Mouse (Mus musculus) heart, adult 8-10 months (tissue): ENCODE measurements around the gene Enox1. TPM values are rescaled to one million over a fixed set of nuclear protein-coding genes. Genes with fewer than 3 reads are reported as not detected.

Source experiments
- DNase-seq: peaks from one replicate; pipeline ENCODE4 v3.0.0; 2022; ENCODE audit warnings: low spot score
- total RNA-seq, 4 experiments: library from RNA; stranded (reverse); gene quantifications; 2 replicates each; pipeline ENCODE4 v1.2.4; 2022

The Enox1 gene
- total RNA-seq, 4 experiments from 2014 or later, result 0.50 to 1.4 (median 0.59) TPM

GRCm38 (mm10) chr14:77272931-77273446 is 116.4 kb downstream of the Enox1 start:
- no peak for DNase-seq

DNA sequence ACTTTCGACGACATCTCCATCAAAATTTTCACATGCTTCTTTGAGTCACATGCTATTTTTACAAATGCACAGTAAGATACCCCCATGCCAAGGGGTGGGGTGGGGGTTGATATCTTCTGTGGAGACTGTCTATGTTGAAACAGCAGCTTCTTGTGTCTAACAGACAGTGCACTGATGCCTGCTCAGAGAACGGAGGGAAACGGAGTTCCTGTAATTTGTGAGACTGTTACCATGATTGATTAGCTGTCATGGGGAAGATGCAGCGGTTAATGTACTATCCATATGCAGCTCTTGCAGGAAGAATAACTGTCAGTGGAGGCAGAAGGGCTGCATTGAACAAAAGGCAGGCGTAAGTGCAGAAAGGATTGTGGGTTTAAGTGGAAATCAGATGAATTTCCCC is 117.2 kb downstream of the Enox1 start:
- no peak for DNase-seq

DNA sequence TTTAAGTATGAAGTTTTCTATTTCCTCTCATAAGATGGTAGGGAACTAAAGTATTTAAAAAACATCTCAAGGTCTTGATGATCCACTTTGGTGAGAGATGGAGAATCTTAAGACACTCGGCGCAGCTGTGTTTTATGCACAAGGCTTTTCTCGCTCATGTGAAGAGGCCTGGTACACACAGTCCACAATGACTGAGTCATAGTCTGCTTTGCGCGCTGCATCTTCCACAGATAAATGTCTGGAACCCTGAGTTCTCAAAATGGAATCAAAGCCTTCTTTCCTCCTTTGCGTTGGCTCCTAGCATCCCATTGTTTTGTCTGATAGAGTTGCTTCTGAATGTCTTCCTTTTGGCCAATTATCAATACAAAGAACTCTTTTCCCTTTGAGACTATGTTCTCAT is 119.0 kb downstream of the Enox1 start:
- no peak for DNase-seq

GRCm38 (mm10) chr14:77279143-77279542 is 122.6 kb downstream of the Enox1 start:
- no peak for DNase-seq

DNA sequence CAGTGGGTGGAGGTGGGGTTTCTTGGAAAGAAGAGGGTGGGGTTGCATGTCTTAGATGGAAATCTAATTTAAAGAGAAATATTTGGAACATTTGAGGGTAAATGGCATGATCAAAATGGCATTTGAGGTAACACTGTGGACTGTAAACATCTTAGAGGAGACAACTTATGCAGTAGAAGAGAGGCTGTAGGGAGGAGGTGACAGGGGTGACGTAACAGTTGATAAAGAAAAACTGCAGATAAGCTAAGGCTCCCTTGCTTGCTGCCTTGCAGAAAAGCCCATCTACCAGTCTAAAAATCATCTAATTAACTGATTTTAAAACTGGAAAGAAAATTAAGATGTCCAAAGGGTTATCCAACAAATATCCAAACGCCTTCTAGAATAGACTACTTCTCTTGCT is 123.9 kb downstream of the Enox1 start:
- DNase-seq, result no peak

- DNase-seq, result no peak
Observed at GRCm38 (mm10) chr14:77280893-77281292, 124.3 kb downstream of the Enox1 start.

DNA sequence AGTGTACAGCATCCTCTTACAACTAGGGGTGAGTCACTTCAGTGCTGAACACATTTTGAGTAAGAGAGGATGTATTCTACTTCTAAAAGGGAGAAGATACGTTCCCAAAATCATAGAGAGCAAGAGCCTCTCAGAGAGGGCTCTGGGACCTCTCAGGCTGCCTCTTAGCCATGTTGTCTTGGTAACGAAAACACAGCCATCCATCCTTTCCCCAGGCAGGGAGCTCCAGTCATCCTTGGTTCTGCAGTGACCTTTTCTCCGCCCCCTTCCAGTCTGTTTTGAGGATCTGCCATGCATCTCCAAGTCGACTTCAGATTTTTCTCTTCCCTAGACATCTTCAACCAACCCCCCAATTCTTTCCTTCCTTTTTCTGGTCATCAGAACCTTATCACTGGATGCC is 127.4 kb downstream of the Enox1 start:
- DNase-seq, result no peak

DNA sequence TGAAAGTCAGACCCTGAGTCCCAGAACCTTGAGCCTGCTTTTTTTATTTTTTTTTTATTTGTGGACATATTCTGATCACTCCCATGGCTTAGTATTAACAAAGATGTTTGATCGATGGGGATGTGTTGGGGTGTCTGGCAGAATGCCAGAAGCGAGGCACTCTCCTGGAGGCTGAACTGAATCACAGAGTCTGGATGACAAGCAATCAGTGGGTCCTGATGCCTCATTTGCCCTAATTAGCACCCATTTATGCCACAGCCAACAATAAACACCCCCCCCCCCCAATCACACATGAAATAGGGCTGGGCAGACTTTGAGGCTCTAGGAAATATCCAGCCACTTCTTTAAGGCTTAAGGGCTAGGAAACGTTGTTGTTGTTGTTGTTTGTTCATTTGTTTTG is 128.9 kb downstream of the Enox1 start:
- DNase-seq, result no peak

DNA sequence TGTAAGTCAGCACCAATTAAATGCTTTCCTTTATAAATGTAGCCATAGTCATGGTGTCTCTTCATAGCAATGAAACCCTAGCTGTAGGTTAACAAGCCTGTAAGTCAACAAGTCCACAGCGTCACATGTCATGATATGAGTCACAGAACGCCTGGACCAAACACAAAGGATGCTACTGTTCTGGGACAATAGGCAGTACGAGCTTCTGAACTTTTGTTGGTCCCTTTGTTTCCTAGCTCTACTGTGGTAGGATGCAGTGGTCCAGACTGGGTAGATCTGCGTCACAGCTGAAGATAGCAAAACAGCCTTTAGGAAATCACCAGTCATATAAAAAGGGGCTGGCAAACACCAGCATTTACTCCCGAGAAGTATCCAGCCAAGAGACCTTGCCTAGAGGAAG is 135.2 kb downstream of the Enox1 start:
- DNase-seq, result no peak

GRCm38 (mm10) chr14:77297039-77297438 is 140.5 kb downstream of the Enox1 start:
- DNase-seq, result no peak

DNA sequence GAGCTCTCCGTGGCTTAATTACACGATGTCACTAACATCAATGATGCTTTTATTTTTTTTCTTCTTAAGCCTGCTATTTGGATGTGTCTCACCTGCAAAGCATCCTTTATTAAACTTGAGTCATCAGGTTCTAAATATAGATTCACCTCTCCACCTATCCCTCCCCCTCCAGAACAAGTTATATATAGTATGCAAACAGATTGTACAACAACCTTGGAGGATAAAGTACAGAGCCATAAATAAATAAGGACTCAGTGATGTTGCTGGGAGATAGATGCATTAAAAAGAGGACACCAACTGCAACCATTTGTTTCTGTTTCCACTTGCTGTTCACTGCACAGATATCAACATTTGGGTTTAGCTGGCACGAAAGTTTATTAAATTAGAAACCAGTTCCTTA is 141.8 kb downstream of the Enox1 start:
- DNase-seq, result no peak

DNA sequence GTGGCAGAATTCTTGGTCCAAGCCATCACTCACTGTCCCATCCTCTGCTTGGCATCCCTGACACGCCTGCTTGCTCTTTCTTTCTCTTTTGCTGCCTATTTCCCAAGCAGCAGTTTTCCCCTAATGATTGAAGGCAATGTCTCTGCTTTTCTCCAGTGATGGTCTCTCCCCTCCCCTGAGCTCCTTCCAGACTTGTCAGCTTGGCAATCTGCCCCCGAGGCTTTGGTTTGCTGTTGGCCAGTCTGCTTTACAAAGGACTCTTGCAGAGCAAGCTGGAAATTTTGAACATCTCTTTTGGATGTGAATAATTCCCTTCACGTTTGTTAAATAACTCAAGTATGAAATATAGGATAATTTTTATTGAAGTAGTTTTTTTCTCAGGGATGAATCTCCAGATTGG is 153.0 kb downstream of the Enox1 start:
- no peak for DNase-seq

GRCm38 (mm10) chr14:77311456-77311855 is 154.9 kb downstream of the Enox1 start:
- no peak for DNase-seq

DNA sequence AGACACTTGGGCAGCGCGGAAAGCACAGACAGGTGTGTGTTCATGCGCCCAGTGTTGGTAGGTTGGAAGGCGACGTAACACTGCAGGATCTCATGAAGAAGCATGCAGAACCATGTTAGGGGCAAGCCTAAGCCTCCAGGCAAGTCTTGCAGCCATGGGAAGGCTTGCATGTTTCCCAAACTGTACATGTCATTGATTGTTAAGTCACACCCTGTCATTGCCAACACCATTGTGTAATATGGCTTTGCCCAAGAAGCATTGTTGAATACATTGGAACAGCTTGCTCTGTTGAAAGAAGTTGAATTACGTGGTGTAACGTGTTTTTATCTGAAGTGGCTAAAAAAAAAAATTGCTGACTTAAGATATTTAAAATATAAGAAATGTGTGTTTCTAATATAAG is 162.8 kb downstream of the Enox1 start:
- no peak for DNase-seq

- no peak for DNase-seq
Observed at GRCm38 (mm10) chr14:77324348-77324747, 167.8 kb downstream of the Enox1 start.

DNA sequence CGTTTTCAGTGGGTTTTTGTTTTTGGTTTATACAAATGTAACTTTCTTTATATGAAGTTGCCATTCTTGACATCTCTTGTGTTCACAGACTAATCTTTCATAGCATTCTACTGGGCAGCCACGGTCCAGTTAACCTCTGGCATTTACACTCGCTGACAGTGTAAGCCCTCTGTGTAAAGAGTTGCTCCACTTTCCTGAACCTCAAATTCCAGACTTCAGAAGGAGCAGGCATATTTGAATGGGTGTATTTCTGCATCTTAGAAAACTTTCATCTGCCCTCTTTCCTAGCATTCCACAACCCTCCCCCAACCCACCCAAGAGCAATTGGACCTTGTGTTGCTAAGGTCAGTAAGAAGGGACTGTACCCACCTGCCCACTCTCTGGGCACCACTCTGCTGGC is 171.1 kb downstream of the Enox1 start:
- no peak for DNase-seq

- DNase-seq, result no peak
Observed at GRCm38 (mm10) chr14:77329791-77330190, 173.2 kb downstream of the Enox1 start.

- DNase-seq, result peak; percentile 76
Observed at GRCm38 (mm10) chr14:77343662-77344340, 187.2 kb downstream of the Enox1 start.

DNA sequence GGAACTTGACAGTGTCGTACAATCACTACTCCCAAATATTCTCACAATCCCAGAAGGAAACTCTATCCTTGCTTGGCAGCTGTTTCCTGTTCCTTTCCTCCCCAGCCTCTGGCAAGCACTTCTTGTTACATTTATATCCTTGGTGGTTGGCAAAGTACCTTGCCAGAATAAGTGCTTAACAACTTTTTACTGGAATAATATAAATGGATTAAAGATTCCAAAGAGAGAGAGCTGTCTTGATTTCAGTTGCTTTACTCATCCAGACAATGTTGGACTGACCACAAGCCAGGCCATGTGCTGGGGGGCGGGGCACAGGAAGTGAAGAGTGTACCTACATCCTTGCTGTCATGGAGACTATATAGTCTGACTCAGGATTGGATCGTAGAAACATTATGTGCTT is 189.7 kb downstream of the Enox1 start:
- peak; percentile 21 for DNase-seq

GRCm38 (mm10) chr14:77351803-77352352 is 195.3 kb downstream of the Enox1 start:
- DNase-seq, result no peak

DNA sequence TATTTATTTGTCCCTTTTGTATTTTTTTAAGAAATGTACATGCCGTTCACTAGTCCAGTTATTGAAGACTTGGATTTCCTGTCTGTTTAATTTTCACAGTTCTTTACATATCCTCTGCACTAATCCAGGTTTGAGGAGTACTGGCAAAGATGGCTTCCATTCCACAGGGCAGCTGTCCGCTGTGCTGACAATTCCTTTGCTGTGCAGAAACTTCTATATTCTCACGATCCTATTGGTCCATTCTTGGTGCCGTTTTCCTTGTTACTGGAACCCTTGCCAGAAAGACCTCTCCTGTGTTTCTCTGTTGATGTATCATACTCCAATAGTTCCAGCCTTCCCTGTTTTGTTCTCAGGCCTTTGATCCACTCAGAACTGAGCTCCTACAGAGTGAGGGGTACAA is 206.1 kb downstream of the Enox1 start:
- no peak for DNase-seq

- no peak for DNase-seq
Observed at GRCm38 (mm10) chr14:77368411-77368810, 211.8 kb downstream of the Enox1 start.

DNA sequence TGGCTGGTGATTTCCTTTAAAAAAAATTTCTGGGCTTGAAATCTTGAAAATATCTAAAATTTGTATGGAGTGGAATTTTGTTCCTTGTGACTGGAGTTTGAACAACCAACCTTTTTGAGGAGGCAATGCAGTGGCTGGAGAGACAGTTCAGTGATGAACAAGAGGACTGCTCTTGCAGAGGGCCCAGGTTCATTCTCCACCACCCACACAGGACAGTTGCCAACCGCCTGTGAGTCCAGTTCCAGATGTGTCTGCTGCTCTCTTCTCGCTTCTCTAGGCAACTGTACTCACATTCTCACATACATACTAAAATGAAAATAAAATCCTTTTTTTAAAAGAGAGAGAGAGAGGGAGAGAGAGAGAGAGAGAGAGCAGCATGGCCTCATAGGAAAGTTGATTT is 212.5 kb downstream of the Enox1 start:
- no peak for DNase-seq

DNA sequence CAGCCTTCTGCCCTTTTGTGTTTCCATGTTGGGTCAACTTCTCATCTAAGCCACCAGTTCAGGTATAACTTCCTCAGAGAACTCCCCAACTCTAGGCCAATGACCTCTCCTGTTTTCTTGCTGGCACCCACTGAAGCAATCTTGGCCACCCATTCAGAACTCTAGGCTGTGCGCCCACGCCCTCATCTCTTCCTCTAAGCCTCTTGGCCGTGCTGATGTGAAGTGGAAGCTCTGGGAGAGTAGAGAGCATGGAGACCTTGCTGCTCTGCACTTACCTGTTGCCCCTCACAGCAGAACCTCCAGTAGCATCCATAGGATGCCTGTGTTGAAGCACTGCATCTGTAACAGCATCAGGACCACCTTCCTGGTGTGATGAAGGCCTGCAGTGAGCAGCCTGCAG is 214.0 kb downstream of the Enox1 start:
- DNase-seq, result no peak
